Mouse (Mus musculus) thymus, postnatal 4 days (tissue): Measurements from ENCODE around the gene Mbd6.

Source experiments
- DNase-seq: peaks from one replicate; pipeline ENCODE4 v3.0.0; 2021

Mbd6 gene

GRCm38 (mm10) chr10:127287271-127287935, 1.4 kb downstream of the Mbd6 start:
- DNase-seq, result peak; percentile 25

DNA sequence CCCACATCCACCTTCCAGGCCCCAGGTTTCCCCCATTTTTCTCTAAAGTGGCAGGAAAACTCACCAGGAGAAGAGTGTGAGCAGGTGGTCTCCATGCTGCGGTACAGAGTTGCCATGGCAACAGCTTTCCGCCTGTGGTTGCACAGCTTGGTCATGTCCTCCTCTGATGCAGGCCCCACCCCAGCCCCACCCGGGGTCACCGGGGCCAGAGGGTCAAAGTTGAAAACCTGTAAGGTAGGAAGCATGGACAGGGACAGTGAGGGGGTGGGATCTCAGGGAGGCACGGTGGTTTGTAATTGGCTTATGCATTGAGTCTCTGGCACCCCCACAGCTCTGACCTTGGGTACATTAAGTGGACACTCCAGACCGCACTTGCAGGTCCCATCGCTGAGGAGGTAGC, 2.1 kb downstream of the Mbd6 start:
- peak; percentile 24 for DNase-seq

DNA sequence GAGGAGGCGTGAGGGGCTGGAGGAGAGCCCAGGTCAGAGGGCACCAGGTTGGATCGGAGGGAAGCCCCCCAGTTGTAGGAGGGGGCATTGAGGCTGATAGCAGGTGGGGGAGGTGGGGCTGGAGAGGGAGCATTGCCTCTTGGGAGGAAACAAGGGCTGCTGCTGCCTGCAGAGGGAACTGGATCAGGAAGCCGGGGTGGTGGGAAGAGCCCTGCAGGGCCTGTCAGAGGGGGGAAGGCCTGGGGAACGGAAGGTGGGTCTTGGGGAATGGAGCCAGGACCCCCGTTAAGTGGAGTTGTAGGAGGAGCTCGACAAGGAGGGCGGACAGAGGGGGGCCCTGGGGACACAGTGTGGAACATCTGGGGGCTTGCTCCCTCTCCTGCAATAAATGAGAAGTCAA, 2.6 kb downstream of the Mbd6 start:
- no peak for DNase-seq

- peak; percentile 20 for DNase-seq
Measured at GRCm38 (mm10) chr10:127285644-127286043, 3.2 kb downstream of the Mbd6 start.

DNA sequence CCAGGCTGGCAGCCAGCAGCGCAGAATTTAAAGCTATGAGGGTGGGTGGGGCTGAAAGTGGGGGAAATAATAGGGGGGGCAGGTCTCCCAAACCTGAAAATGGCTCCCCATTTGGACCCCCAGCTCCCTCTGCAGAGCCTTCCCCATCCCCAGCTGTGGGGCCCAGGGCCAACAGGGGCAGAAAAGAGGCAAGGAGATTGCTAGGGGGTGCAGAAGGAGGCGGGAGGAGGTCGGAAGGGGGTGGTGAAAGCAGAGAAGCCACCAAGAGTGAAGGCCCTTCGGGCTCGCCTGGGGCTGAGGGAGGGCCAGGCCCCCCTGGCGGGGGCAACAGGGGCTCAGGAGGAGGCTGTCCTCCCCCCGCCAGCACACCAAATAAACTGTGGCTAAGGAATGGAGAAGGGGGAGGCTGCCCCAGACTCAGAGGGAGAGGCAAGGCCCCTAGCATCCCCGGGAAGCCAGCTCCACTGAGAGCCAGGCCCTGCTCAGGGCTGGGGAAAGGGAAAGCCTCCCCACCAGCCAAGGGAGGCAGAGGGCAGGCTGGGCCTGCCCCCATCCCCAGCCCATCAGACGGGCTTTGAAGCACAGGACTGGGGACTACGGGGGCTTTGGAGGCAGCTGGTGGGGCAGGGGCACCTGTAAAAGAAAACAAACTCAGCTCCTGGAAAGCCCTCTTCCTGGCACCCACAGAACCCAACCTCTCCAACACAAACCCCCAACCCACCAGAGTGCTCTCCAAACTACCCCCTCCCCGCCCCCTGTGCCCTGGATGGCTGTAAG, 3.9 kb downstream of the Mbd6 start:
- no peak for DNase-seq

DNA sequence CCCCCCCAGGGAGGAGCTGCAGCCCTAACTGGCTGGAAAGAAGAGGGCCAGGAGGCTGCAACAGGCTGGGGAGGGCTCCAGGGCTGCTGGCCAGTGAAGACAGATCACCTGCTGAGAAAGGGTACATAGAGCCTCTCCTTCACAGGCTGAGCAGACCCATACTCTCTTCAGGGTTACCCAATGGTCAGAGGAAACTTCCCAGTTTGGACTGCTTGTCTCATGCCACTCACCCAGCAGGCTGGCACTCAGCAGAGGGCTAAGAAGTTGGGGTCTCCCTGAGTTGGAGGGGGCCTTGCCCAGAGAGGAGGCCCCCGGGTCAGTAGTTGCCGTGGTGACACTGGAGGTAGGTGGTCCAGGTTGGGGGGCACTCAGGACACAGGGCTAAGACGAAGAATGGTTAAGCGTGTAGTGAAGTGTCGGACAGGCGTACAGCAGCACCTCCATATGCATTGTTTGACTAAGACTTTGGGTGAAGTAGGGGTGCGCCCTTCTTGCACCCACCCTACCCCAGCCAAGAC, 4.7 kb downstream of the Mbd6 start:
- DNase-seq, result no peak

GRCm38 (mm10) chr10:127282620-127283215, 6.1 kb downstream of the Mbd6 start:
- DNase-seq, result no peak

- no peak for DNase-seq
Measured at GRCm38 (mm10) chr10:127281316-127281715, 7.5 kb downstream of the Mbd6 start.

GRCm38 (mm10) chr10:127279730-127280129, 9.1 kb downstream of the Mbd6 start:
- no peak for DNase-seq

- DNase-seq, result no peak
Measured at GRCm38 (mm10) chr10:127274261-127275022, 14.4 kb downstream of the Mbd6 start.

GRCm38 (mm10) chr10:127272371-127272770, 16.4 kb downstream of the Mbd6 start:
- DNase-seq, result no peak

GRCm38 (mm10) chr10:127269884-127270283, 18.9 kb downstream of the Mbd6 start:
- no peak for DNase-seq

- DNase-seq, result no peak
Measured at GRCm38 (mm10) chr10:127269036-127269435, 19.8 kb downstream of the Mbd6 start.

- no peak for DNase-seq
Measured at GRCm38 (mm10) chr10:127268401-127268800, 20.4 kb downstream of the Mbd6 start.

DNA sequence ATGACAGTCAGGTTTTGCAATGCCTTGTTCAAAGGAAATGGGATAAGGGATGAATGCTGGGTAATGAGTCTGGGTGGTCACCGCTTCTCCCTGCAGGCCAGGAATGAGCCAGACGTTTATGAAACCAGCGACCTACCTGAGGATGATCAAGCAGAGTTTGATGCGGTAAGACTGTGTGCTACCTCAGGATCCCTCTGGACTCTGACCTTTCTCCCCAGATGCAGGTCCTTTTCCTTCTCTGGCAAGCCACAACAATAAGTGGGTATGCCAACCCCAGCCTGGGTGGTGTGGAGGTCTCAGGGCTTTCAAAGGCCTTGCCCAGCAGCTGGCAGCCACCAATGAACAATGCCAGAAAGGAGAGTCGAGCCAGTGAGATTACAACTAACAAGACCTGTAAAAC, 21.5 kb downstream of the Mbd6 start:
- DNase-seq, result no peak

- peak; percentile 89 for DNase-seq
Measured at GRCm38 (mm10) chr10:127266112-127267091, 22.4 kb downstream of the Mbd6 start, which contains the start of gene Dctn2. Dctn2 (plus strand) TSS chr10:127266368.

GRCm38 (mm10) chr10:127265727-127266111, 23.1 kb downstream of the Mbd6 start:
- peak; percentile 37 for DNase-seq

DNA sequence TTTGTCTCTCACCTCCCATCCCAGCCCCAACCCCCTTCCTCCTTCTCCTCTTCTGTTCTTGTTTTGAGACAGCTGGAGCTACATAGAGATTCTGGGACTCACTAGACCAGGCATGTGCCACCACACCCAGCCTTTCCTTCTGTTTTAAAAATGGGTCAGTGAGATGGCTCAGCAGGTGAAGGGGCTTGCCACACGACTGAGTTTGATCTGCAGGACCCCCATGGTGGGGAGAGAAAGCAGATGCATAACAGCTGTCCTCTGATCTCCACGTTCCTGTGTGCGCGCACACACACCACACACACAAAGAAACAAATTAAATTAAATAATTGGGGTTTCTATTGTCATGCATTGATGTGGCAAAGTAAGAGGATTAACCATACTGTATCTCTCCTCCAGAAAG, 23.8 kb downstream of the Mbd6 start:
- no peak for DNase-seq

- no peak for DNase-seq
Measured at GRCm38 (mm10) chr10:127264336-127264735, 24.5 kb downstream of the Mbd6 start.

GRCm38 (mm10) chr10:127263631-127264030, 25.2 kb downstream of the Mbd6 start:
- no peak for DNase-seq

- peak; percentile 78 for DNase-seq
Measured at GRCm38 (mm10) chr10:127262548-127263398, 26.0 kb downstream of the Mbd6 start, which contains the start of gene Kif5a. Kif5a (minus strand) TSS chr10:127263348.
